42 mouse cellular contexts compared by ENCODE assay signal in the genomic region with DNA sequence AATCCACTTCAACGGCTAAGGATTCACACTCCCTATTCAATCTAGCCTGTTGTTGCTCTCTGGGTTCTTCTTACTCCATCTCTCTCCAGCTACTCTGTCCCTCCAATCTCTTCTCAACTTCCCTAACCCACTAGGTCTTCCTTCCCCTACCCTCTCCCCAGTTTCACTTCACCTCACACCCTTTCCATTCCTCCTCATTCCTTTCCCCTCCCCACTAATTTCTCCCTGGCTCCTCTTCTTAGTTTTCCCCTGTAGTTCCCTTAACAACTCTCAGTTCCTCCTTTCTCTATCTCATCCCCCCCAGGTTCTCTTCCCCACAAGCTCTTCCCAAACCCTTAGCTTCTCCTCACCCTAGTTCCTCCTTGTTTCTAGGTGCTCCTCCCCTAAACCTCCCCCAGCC. TPM values are rescaled to one million over a fixed set of nuclear protein-coding genes. Genes with fewer than 3 reads are reported as not detected.
"Had no signal": no experiment of that assay in that cellular context is flagged by ENCODE, and none has a peak within 500 bp of the region (broad histone marks: within the 10 kb centered on the region; RNA-seq: fewer than 3 reads in every experiment).

No protein-coding gene starts in this region.

- H3K27me3 ChIP-seq: heart, embryonic 13.5 days; heart, embryonic 15.5 days; hindbrain, embryonic 12.5 days; intestine, embryonic 15.5 days; limb, embryonic 13.5 days; limb, embryonic 15.5 days; liver, embryonic 12.5 days had no signal

- H3K4me1 ChIP-seq: heart, embryonic 13.5 days; heart, embryonic 15.5 days; hindbrain, embryonic 10.5 days; hindbrain, embryonic 12.5 days; intestine, embryonic 15.5 days; limb, embryonic 13.5 days; limb, embryonic 15.5 days; liver, embryonic 12.5 days had no signal

- ATAC-seq: hindbrain, embryonic 16.5 days; inflammation-experienced regulatory T-cells, adult 6 months; intestine, embryonic 15.5 days; intestine, postnatal 0 days; liver, embryonic 12.5 days had no signal

- H3K4me3 ChIP-seq: gastrocnemius, adult 2 months; heart, adult 2 months; heart, embryonic 13.5 days; heart, embryonic 15.5 days; hindbrain, embryonic 10.5 days; hindbrain, embryonic 12.5 days; intestine, embryonic 15.5 days; limb, embryonic 13.5 days; limb, embryonic 15.5 days; liver, embryonic 12.5 days had no signal

- H3K4me2 ChIP-seq: heart, embryonic 11.5 days; heart, embryonic 13.5 days; heart, embryonic 15.5 days; hindbrain, embryonic 12.5 days; hindbrain, embryonic 14.5 days; intestine, embryonic 15.5 days; limb, embryonic 13.5 days; limb, embryonic 15.5 days; liver, embryonic 12.5 days had no signal

- H3K9ac ChIP-seq: heart, embryonic 13.5 days; heart, embryonic 15.5 days; hindbrain, embryonic 12.5 days; hindbrain, embryonic 14.5 days; intestine, embryonic 15.5 days; limb, embryonic 13.5 days; limb, embryonic 15.5 days; liver, embryonic 12.5 days; liver, embryonic 14.5 days had no signal

- H3K36me3 ChIP-seq: heart, embryonic 13.5 days; heart, embryonic 15.5 days; hindbrain, embryonic 10.5 days; hindbrain, embryonic 12.5 days; intestine, embryonic 15.5 days; limb, embryonic 13.5 days; limb, embryonic 15.5 days; liver, embryonic 12.5 days had no signal

- H3K27ac ChIP-seq: gastrocnemius, adult 2 months; heart, adult 2 months; heart, embryonic 13.5 days; heart, embryonic 15.5 days; hindbrain, embryonic 10.5 days; hindbrain, embryonic 12.5 days; hindbrain, embryonic 14.5 days; intestine, embryonic 15.5 days; limb, embryonic 13.5 days; limb, embryonic 15.5 days; liver, embryonic 12.5 days; liver, embryonic 14.5 days had no signal

- H3K9me3 ChIP-seq: heart, embryonic 15.5 days; intestine, embryonic 15.5 days; limb, embryonic 15.5 days had no signal

- DNase-seq: gastrocnemius, adult 2 months; gastrocnemius, postnatal 10 days; gastrocnemius, postnatal 25 days; heart, adult 11 months; heart, adult 2 months; heart, postnatal 4 days; kidney, adult 18-20 months; kidney, adult 8-10 months; kidney, postnatal 10 days; kidney, postnatal 25 days; layer of hippocampus, adult 9-11 months; layer of hippocampus, postnatal 36 days; left cerebral cortex, postnatal 4 days had no signal

RNA-seq across cellular contexts. Expression of a gene that starts 4.8 kb away (rescaled TPM):
- total RNA-seq: gastrocnemius, adult 2 months; gastrocnemius, postnatal 10 days; gastrocnemius, postnatal 25 days; gastrocnemius, postnatal 4 days; heart, adult 2 months; heart, postnatal 25 days; heart, postnatal 4 days; layer of hippocampus, adult 18-20 months; layer of hippocampus, adult 8-10 months; layer of hippocampus, postnatal 14 days; layer of hippocampus, postnatal 36 days; left cerebral cortex, adult 18-20 months; left cerebral cortex, adult 8-10 months; left cerebral cortex, postnatal 10 days; left cerebral cortex, postnatal 25 days; left cerebral cortex, postnatal 4 days had no signal
- polyA plus RNA-seq: frontal cortex, adult 2 months; heart, adult 2 months; heart, embryonic 11.5 days; heart, embryonic 13.5 days; heart, embryonic 15.5 days; heart, postnatal 0 days; hindbrain, embryonic 10.5 days; hindbrain, embryonic 12.5 days; hindbrain, embryonic 14.5 days; hindbrain, embryonic 16.5 days; inflammation-experienced regulatory T-cells, adult 6 months; kidney, embryonic 14.5 days; kidney, embryonic 16.5 days; large intestine, adult 2 months; limb, embryonic 11.5 days; limb, embryonic 13.5 days; limb, embryonic 15.5 days; liver, embryonic 12.5 days; liver, embryonic 14.5 days had no signal

RNA-seq across cellular contexts. Expression of a gene that starts 23.3 kb away (rescaled TPM):
- total RNA-seq: gastrocnemius, adult 2 months; gastrocnemius, postnatal 10 days; gastrocnemius, postnatal 25 days; gastrocnemius, postnatal 4 days; heart, adult 2 months; heart, postnatal 25 days; heart, postnatal 4 days; layer of hippocampus, adult 18-20 months; layer of hippocampus, adult 8-10 months; layer of hippocampus, postnatal 14 days; layer of hippocampus, postnatal 36 days; left cerebral cortex, adult 18-20 months; left cerebral cortex, postnatal 10 days; left cerebral cortex, postnatal 25 days; left cerebral cortex, postnatal 4 days had no signal
- polyA plus RNA-seq: heart, adult 2 months; heart, embryonic 11.5 days; heart, embryonic 13.5 days; heart, embryonic 15.5 days; heart, postnatal 0 days; hindbrain, embryonic 10.5 days; hindbrain, embryonic 12.5 days; hindbrain, embryonic 14.5 days; hindbrain, embryonic 16.5 days; inflammation-experienced regulatory T-cells, adult 6 months; intestine, embryonic 15.5 days; kidney, embryonic 16.5 days; limb, embryonic 11.5 days; limb, embryonic 13.5 days; limb, embryonic 15.5 days; liver, embryonic 12.5 days had no signal

RNA-seq across cellular contexts. Expression of a gene that starts 28.2 kb away (rescaled TPM):
- total RNA-seq: gastrocnemius, adult 2 months; gastrocnemius, postnatal 10 days; gastrocnemius, postnatal 25 days; gastrocnemius, postnatal 4 days; heart, adult 2 months; heart, postnatal 25 days; heart, postnatal 4 days had no signal
- polyA plus RNA-seq: heart, adult 2 months; inflammation-experienced regulatory T-cells, adult 6 months; large intestine, adult 2 months had no signal
